Mouse (Mus musculus): ENCODE data around the gene Ap1m2.
"Not testable (repeated sequence)": the region's sequence is repeated elsewhere in the genome, so short reads cannot be mapped to it uniquely, and the experiment has no call there.

The Ap1m2 gene

DNA sequence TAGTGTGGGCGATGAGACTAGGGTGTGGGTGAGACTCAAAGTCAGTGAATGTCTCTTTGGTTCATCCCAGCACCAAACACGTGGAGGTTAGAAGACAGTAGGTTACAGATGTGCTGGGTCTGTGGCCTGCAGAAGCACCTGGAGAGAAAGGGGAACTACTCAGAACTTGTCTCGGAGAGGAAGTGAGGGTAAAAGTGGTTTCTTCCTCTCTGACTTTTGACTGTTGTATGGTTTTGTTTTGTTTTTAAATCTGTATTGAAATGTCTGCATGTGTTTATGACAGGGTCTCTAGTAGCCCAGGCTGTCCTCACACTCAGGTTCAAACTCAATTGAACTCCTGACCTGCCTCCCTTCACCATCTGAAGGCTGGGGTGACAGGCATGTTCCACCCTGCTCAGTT lies 15.9 kb upstream of the Ap1m2 start:
- in situ Hi-C loops (cut with MboI, MseI) = no loop called here

DNA sequence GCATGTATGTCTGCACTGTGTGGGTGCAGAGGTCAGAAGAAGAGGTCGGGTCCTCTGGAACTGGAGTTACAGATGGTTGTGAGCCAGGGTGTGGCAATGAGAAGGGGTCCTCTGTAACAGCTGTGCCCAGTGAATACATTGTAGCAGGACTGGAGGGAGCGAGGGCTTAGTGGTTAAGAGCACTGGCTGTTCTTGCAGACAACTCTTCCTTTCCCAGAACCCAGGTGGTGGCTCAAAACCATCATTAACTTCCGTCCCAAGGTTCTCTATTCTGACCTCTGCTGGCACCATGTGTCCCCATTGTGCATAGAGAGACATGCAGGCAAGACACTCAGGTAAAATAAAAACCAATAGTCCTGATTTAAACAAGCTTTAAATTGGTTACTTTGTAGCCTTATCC lies 15.4 kb upstream of the Ap1m2 start:
- in situ Hi-C loops (cut with MboI, MseI) = no loop called here

- in situ Hi-C loops (cut with MboI, MseI) = no loop called here
Observed at GRCm38 (mm10) chr9:21324269-21324668, 12.1 kb upstream of the Ap1m2 start.

- in situ Hi-C loops (cut with MboI, MseI) = not testable (repeated sequence)
Observed at GRCm38 (mm10) chr9:21322917-21323297, 10.8 kb upstream of the Ap1m2 start.

- in situ Hi-C loops (cut with MboI, MseI) = no loop called here
Observed at GRCm38 (mm10) chr9:21322211-21322916, 10.2 kb upstream of the Ap1m2 start.

GRCm38 (mm10) chr9:21321513-21321835 lies 9.3 kb upstream of the Ap1m2 start:
- in situ Hi-C loops (cut with MboI, MseI) = no loop called here

DNA sequence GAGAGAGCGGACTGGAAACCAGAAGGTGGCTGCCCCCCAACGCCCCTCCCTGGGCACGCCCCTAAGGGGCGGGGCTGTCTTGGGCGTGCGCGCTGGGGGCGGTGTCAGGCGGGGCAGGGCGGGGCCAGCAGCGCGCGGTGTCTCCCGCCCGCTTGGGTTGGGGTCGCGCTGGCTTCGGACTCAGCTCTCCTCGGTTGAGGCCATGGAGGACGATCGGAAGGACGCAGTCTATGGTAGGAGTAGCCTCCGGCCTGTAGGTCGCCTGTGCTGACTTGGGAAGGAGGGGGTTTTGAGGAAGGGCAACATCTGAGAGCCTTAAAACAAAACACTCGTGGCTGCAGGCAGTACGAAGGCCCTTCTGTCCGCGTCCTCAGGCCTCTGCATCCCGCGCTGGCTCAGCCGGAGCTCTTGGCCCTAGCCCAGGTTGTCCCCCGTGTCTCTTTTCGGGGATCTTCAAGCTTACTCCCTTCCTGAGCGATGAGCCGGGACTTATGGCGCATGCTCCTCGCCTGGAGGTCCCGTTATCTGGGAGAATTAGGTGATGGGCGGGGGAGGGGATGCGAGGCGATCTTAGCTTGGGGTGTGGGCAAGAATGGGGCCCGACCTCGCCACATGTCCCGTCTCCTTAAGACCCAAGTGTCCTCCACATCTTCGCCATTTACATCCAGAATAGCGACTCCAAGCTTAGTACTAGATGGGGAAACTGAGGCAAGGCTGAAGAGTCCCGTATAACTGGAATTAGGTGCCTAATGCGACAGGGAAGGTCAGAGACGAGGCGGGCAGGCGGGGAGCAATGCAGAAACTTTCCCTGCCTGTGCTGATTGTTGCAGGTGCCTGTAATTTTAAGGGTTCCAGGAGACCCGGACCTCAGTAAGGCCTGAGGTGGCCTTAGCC lies 8.7 kb upstream of the Ap1m2 start, which contains the start of gene Slc44a2:
Slc44a2 (plus strand) TSS at position 80 of the 894 bp plus-strand sequence.
- in situ Hi-C loops (cut with MboI, MseI) = no loop called here

DNA sequence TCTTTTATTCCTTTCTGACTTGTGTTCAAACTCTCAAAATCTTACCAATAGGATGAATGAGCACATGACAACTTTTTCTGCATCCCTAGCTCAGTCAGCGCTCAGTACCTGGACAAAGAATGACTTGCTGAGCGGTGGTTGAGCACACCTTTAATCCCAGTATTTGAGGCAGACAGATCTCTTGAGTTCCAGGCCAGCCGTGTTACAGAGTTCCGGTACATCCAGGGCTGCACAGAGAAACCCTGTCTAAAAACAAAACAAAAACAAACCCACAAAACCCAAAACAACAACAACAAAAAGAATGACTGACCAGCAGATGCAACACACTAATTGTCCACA lies 8.1 kb upstream of the Ap1m2 start:
- in situ Hi-C loops (cut with MboI, MseI) = no loop called here

- in situ Hi-C loops (cut with MboI, MseI) = loop anchor here (5.0 kb wide), 1 partner anchor 33 kb away; no protein-coding TSS in a partner anchor
Observed at GRCm38 (mm10) chr9:21319503-21319902, 7.4 kb upstream of the Ap1m2 start.

DNA sequence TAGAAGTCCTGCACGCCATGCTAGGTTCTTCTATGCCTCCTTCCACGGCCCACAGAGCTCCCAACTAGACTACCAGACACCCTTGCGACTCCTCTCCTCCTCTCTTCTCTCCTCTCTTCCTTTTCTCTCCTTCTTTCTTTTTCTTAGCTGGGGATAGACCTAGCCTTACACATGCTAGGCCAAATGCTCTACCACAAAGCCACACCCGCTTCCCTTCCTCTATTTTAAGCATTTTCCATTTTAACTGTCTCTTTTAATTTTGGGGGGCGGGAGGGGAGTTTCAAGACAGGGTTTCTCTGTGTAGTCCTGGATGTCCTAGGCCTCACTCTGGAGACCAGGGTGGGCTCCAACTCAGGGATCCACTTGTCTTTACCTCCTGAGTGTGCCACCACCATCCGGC lies 6.7 kb upstream of the Ap1m2 start:
- in situ Hi-C loops (cut with MboI, MseI) = loop anchor here (5.0 kb wide), 1 partner anchor 34 kb away; no protein-coding TSS in a partner anchor

- in situ Hi-C loops (cut with MboI, MseI) = loop anchor here (5.0 kb wide), 1 partner anchor 36 kb away; no protein-coding TSS in a partner anchor
Observed at GRCm38 (mm10) chr9:21316696-21317095, 4.6 kb upstream of the Ap1m2 start.

DNA sequence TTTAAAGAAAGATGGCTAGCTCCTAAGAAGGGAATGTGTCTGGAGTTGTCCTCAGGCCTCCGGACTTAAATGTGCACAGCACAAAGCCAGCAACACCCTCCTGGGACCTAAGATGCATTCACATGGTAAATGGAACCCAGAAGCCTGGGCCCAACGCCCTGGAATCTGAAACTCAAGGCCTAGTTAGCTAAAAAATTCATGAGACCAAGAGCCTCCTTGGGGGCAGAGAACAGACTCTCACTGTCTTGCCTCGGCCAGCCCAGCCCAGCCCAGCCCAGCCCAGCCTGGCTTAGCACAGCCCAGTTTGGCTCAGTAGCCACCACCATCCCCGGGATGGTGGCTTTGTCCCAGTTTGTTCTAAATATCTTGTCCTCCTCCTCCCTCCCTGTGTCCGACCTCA lies 3.3 kb upstream of the Ap1m2 start:
- in situ Hi-C loops (cut with MboI, MseI) = loop anchor here (5.0 kb wide), 1 partner anchor 37 kb away; no protein-coding TSS in a partner anchor

DNA sequence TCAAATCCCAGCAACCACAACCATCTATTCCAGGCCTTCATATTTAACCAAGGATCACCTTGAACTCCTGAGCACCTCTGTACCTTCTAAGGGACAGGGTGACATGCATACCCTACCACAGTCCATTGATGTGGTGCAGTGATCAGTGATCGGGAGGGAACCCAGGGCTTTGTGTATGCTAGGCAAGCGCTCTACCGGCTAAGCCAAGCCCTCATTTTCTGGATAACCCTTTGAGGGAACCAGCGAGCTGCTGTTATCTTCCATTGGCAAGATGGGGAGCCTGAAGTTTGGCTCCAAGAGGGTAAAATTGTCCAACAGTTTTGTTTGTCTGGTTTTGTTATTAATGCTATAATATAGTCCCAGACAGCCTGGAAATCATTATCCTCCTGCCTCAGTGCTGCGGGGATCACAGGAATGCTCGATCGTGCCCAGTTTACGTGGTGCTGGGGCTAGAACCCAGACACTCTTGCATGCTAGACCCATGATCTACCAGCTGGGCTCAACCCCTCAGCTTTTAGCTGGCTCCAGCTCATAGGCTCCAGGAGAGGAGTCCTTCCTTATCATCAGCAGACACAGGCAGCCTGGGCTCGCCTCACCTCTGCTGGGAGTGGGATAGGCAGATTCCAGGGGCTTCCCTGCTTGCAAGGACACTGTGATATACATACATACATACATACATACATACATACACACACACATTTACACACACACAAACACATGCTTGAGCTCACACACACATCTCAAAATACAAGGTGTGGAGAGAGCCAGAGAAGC lies 2.4 kb upstream of the Ap1m2 start:
- in situ Hi-C loops (cut with MboI, MseI) = loop anchor here (5.0 kb wide), 1 partner anchor 38 kb away; no protein-coding TSS in a partner anchor

GRCm38 (mm10) chr9:21313394-21313793 lies 1.3 kb upstream of the Ap1m2 start:
- in situ Hi-C loops (cut with MboI, MseI) = no loop called here

- in situ Hi-C loops (cut with MboI, MseI) = no loop called here
Observed at GRCm38 (mm10) chr9:21311695-21312094, 442 bp downstream of the Ap1m2 start.

GRCm38 (mm10) chr9:21309150-21309741 lies 2.9 kb downstream of the Ap1m2 start:
- in situ Hi-C loops (cut with MboI, MseI) = no loop called here

DNA sequence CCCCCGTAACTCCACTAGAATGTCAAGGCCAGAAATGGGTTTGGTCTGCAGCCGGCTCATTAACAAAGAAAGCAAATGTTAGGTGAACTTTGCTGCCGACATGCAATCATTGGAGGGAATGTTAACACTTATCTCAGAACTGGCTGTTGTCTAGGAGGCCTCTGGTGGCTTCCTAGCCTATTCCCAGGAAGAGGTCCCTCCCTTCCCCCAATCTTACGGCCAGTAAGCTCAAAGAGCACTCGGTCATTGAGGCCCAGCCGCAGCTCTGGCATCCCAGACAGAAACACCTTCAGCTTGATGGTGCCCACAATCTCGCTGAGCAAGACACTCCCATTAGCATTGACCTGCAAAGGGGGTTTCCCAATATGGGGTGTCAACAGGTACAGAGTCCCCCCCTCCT lies 7.1 kb downstream of the Ap1m2 start:
- in situ Hi-C loops (cut with MboI, MseI) = no loop called here

DNA sequence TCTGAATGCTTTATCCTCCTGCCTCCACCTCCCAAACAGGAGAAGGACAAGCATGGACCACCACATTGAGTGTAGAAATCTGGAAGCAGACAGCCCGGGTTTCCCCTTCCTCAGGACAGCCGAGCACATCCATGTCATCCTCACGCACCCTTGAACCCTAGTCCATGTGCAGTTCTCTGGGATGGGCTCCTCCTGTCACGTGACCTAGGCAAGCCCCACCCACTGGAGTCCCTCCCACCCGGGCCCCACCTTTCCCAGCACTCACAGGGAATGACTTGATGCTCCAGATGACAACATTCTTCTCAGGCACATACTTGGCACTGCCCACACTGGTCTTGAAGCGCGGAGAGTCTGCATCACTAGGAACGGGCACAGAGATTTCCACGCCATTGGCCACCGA lies 13.1 kb downstream of the Ap1m2 start:
- in situ Hi-C loops (cut with MboI, MseI) = no loop called here

DNA sequence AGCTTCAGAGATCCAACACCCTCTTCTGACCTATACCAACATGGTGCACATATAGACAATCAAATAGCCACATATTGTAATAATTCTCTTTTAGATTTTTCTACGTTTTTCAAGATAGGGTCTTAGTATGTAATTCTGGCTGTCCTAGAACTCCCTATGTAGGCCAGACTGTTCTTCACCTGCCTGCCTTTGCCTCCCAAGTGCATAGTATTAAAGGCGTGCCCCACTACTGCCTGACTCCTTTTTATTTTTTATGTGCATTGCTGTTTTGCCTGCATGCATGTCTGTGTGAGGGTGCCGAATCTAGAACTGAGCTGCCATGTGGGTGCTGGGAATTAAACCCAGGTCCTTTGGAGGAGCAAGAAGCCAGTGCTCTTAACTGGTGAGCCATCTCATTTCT lies 19.9 kb downstream of the Ap1m2 start:
- in situ Hi-C loops (cut with MboI, MseI) = no loop called here

DNA sequence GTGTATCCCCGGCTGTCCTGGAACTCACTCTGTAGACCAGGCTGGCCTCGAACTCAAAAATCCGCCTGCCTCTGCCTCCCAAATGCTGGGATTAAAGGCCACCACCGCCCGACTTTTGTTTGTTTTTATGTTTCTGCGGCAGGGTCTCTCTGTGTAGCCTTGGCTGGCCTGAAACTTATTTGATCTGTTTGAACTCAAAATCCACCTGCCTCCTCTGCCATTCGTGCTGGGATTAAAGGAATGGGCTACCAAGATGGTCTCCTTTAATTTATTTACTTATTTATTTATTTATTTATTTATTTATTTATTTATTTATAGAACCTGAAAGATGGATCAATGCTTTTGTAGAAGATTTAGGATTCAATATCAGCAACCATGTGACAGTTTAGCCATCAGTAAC lies 20.3 kb downstream of the Ap1m2 start:
- in situ Hi-C loops (cut with MboI, MseI) = not testable (repeated sequence)

- in situ Hi-C loops (cut with MboI, MseI) = no loop called here
Observed at GRCm38 (mm10) chr9:21291022-21291787, 20.9 kb downstream of the Ap1m2 start, which contains the start of gene Cdkn2d. Gene Cdkn2d, minus strand, starts transcription at chr9:21291407.

All from T-helper 2 cell (primary cell).